Mouse (Mus musculus) left cerebral cortex, adult 6 months (tissue): ENCODE measurements around the gene Cep72. TPM values are rescaled to one million over a fixed set of nuclear protein-coding genes. Genes with fewer than 3 reads are reported as not detected.

Experiments
- long read RNA-seq, 2 experiments: library from polyadenylated mRNA; unstranded; transcript quantifications; one replicate each; pipeline ENCODE4 v2.0.0; 2019 to 2020
- polyA plus RNA-seq: library from polyadenylated mRNA; unstranded; fragments of <200 nt; fragmentation: Nextera tagmentation; gene quantifications from 2 replicates; pipeline ENCODE4 v1.2.3, GENCODE M21; 2021

Cep72 gene
- polyA plus RNA-seq: 0.44 and 0.56 TPM in 2 replicates
- long read RNA-seq, experiment 1, partial matches to known transcripts: 0 of 5 reads
- long read RNA-seq, experiment 1, other reads (novel, unspliced or antisense): 3 of 5 reads
- long read RNA-seq, experiment 2: 0 reads

GRCm38 (mm10) chr13:74061613-74062377 is at the start of gene Cep72:
Gene Cep72 (minus strand): TSS chr13:74062299.

GRCm38 (mm10) chr13:74008948-74009718 is 53.0 kb downstream of the Cep72 start, which contains the start of gene Tppp:
Gene Tppp (plus strand): TSS chr13:74009407.

Other genes with a start within 250 kb of the Cep72 start
- gene Nkd2, start 214.7 kb downstream of the Cep72 start, polyA plus RNA-seq: 1.0 and 1.5 TPM in 2 replicates
- 0.34 and 0.82 TPM in 2 replicates for gene Trip13, start 124.5 kb downstream of the Cep72 start, polyA plus RNA-seq
- gene Brd9, start 124.5 kb downstream of the Cep72 start, polyA plus RNA-seq: 37.9 and 51.5 TPM in 2 replicates
- not detected in 2 replicates for gene Zdhhc11, start 98.4 kb downstream of the Cep72 start, polyA plus RNA-seq
- gene Tppp, start 52.9 kb downstream of the Cep72 start, polyA plus RNA-seq: 101 and 119 TPM in 2 replicates
- gene Slc9a3, start 59.2 kb upstream of the Cep72 start, polyA plus RNA-seq: 0.53 and 0.94 TPM in 2 replicates
- gene Exoc3, start 146.4 kb upstream of the Cep72 start, polyA plus RNA-seq: 34.6 and 34.8 TPM in 2 replicates
- 0.13 and 0.61 TPM in 2 replicates for gene Ahrr, start 230.0 kb upstream of the Cep72 start, polyA plus RNA-seq